Mouse (Mus musculus): ENCODE results near the gene St13.

DNA sequence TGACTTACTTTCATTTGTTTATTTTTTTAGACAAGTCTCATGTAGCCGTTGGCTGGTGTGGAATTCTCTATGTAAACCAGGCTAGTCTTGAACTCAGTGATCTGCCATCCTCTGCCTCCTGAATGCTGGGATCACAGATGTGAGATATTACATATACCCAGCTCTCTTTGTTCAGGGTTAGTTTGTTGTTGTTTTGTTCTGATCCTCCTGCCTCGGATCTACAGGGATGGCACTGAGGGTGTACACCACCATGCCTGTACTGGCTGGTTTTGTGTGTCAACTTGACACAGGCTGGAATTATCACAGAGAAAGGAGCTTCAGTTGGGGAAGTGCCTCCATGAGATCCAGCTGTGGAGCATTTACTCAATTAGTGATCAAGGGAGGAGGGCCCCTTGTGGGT lies 51.5 kb downstream of the St13 start:
- no peak for TF ChIP-seq CTCF (IDR thresholded peaks at IDR 0.05)
- TF ChIP-seq EP300 (IDR thresholded peaks at IDR 0.05), result no peak

All from lung, postnatal 0 days (tissue).